Mouse (Mus musculus) lung, adult 2 months (tissue): ENCODE data around the gene Cfap73. TPM values are rescaled to one million over a fixed set of nuclear protein-coding genes. Genes with fewer than 3 reads are reported as not detected.

ENCODE experiments used
- DNase-seq: peaks from one replicate; pipeline ENCODE4 v3.0.0; 2022
- H3K4me1 ChIP-seq: fragments of 200-500 bp; 2 replicates; pipeline ENCODE4 v1.6.1; 2011; ENCODE audit warnings: low read length; ENCODE audit not compliant: control insufficient read depth, insufficient read depth
- H3K4me3 ChIP-seq: fragments of 200-500 bp; replicated peaks from 2 replicates; pipeline ENCODE3; 2011; ENCODE audit warnings: low read depth, mild to moderate bottlenecking, control low read depth, low read length; ENCODE audit errors: extremely low read depth
- CTCF ChIP-seq: fragments of 200-500 bp; IDR thresholded peaks from 2 replicates; pipeline ENCODE4 v1.5.1; 2011; ENCODE audit warnings: mild to moderate bottlenecking, low read length, control low read depth; ENCODE audit not compliant: insufficient read depth
- POLR2A ChIP-seq: fragments of 200-500 bp; IDR thresholded peaks from 2 replicates; pipeline ENCODE4 v1.6.1; 2011; ENCODE audit warnings: low read depth, mild to moderate bottlenecking, control low read depth, low read length, borderline replicate concordance; ENCODE audit errors: extremely low read depth
- WGBS: fragments of 180-500 bp; shearing (Covaris S2); methylation state at CpG from one replicate; pipeline ENCODE4 v1.1.7; 2018; 5-methylcytosine and 5-hydroxymethylcytosine counted together
- polyA plus RNA-seq: library from polyadenylated mRNA; depleted of rRNA; stranded (reverse); fragments of >200 nt; gene quantifications from 2 replicates; pipeline ENCODE4 v1.2.3, GENCODE M21; 2012

The Cfap73 gene
- polyA plus RNA-seq, 1 experiment = 1.6 TPM

DNA sequence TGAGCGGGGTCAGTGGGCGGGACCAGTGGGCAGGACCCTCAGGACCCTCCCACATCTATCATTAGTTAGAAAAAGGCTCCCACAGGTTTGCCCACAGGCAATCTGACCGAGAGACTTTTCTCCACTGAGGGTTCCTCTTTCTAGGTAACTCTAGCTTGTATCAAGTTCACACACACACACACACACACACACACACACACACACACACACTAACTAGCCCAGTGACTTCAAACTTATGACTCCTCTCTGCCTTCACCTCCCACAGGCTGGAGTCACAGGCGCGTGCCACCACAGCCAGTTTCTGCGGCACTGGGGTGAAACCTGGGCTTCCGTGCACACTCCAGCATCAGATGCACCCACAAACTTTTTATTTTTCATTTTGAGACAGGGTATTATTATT lies 34.7 kb upstream of the Cfap73 start:
- 69% methylated on average over 7 of the region's 7 CpGs for WGBS
- Histone ChIP-seq H3K4me1 (no peaks in the 10 kb centered on the region), H3K4me3 (no peak overlapping the region)
- no peak for DNase-seq
- no peak for TF ChIP-seq CTCF
- TF ChIP-seq POLR2A = no peak

DNA sequence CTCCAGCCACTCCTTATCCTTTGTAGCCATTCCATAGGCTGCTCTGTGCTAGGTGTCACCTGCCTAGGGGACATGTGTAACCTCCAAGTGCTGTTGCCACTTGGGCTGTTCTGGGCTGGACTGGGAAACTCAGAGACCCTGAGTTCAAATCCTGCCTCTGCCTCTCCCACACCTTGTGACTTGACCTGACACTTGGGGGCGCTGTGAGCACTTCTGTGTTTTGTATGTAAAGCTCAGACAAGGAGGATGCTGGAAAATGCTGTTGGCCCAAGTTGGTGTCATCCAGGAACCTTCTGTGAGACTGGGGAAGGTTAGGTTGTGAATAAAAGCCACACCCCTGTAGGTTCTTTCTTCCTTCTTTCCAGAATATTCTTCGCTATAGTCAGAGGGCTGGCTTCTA lies 30.9 kb upstream of the Cfap73 start:
- DNase-seq = no peak
- Histone ChIP-seq H3K4me3 (no peak overlapping the region), H3K4me1 (no peaks in the 10 kb centered on the region)
- WGBS = 46% methylated on average over 2 of the region's 2 CpGs
- no peak for TF ChIP-seq POLR2A

DNA sequence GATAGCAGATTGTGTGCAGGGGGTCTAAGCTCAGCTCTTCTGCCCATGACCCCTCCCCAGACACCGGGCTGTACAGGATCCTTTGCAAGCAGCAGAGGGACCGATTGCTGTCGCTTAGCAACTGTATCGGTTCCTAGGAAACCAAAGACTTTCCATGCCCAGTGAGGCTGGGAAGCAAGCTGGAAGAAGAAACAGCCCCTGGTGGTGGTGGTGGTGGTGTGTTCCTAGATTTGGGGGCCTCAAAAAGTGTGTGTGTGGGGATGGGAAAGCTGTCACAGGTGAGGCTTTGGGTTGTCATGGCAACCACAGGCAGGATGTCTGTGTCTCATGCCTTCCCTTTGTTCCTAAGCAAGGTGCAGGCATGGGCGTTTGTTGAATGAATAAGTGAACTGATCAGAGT lies 26.8 kb upstream of the Cfap73 start:
- H3K4me3 ChIP-seq = no peak overlapping the region
- WGBS = 49% methylated on average over 5 of the region's 5 CpGs
- H3K4me1 ChIP-seq = no peaks in the 10 kb centered on the region
- no peak for DNase-seq
- TF ChIP-seq CTCF (no peak), POLR2A (no peak)

GRCm38 (mm10) chr5:120656281-120656751 lies 22.3 kb upstream of the Cfap73 start:
- WGBS = 67% methylated on average over 12 of the region's 12 CpGs
- H3K4me3 ChIP-seq = no peak overlapping the region
- DNase-seq = no peak
- no peak for TF ChIP-seq POLR2A
- no peak for TF ChIP-seq CTCF
- no peaks in the 10 kb centered on the region for H3K4me1 ChIP-seq

- Histone ChIP-seq H3K4me3 (no peak overlapping the region), H3K4me1 (peaks cover 2% of the 10 kb centered on the region; the same call in 1 of the 2 replicates)
- TF ChIP-seq POLR2A (no peak), CTCF (no peak)
- 89% methylated on average over 2 of the region's 2 CpGs for WGBS
- no peak for DNase-seq
Measured at GRCm38 (mm10) chr5:120653873-120654272, 19.8 kb upstream of the Cfap73 start.

- 76% methylated on average over 28 of the region's 28 CpGs for WGBS
- Histone ChIP-seq H3K4me1 (peaks cover 2% of the 10 kb centered on the region; the same call in 1 of the 2 replicates), H3K4me3 (no peak overlapping the region)
- no peak for DNase-seq
- TF ChIP-seq POLR2A (no peak), CTCF (no peak)
Measured at GRCm38 (mm10) chr5:120652915-120653701, 19.1 kb upstream of the Cfap73 start.

DNA sequence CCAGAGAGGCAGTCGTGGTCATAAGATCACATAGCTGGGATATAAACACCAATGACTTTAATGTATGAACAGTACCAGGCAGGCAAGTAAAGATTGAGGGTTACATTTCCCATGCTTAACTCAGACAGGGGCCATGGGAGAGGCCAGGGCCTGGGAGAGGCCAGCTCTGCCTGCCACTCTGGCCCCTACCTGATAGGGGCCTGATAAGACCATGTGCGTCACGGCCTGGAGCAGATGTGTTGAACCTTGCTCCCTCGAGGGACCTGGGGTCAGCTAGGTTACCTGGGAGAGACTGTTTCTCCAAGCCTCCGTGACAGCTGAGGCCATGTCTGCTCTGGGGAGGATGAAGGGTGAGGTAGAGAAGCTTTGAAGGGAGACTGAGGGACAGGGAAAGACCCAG lies 17.2 kb upstream of the Cfap73 start:
- peaks cover 2% of the 10 kb centered on the region; the same call in 1 of the 2 replicates for H3K4me1 ChIP-seq
- no peak for TF ChIP-seq CTCF
- TF ChIP-seq POLR2A = no peak
- no peak for DNase-seq
- no peak overlapping the region for H3K4me3 ChIP-seq
- 54% methylated on average over 5 of the region's 5 CpGs for WGBS

GRCm38 (mm10) chr5:120649938-120650337 lies 15.9 kb upstream of the Cfap73 start:
- 21% methylated on average over 13 of the region's 13 CpGs for WGBS

GRCm38 (mm10) chr5:120649374-120649933 lies 15.4 kb upstream of the Cfap73 start:
- no peak for DNase-seq
- 6% methylated on average over 21 of the region's 21 CpGs for WGBS
- H3K4me3 ChIP-seq = no peak overlapping the region
- H3K4me1 ChIP-seq = peaks cover 2% of the 10 kb centered on the region; the same call in 1 of the 2 replicates
- no peak for TF ChIP-seq CTCF
- TF ChIP-seq POLR2A = no peak

More at GRCm38 (mm10) chr5:120649938-120650337, 15.9 kb upstream of the Cfap73 start:
- H3K4me3 ChIP-seq = no peak overlapping the region
- peaks cover 2% of the 10 kb centered on the region; the same call in 1 of the 2 replicates for H3K4me1 ChIP-seq
- no peak for DNase-seq
- TF ChIP-seq CTCF (no peak), POLR2A (no peak)
